Mouse (Mus musculus): Measurements from ENCODE around the gene Fam187a. TPM values are rescaled to one million over a fixed set of nuclear protein-coding genes. Genes with fewer than 3 reads are reported as not detected.
A peak's percentile ranks its signal among the peaks of the same experiment; 100 is the strongest.

Gene Fam187a
- polyA plus RNA-seq, 1 experiment from 2014 or later = not detected

DNA sequence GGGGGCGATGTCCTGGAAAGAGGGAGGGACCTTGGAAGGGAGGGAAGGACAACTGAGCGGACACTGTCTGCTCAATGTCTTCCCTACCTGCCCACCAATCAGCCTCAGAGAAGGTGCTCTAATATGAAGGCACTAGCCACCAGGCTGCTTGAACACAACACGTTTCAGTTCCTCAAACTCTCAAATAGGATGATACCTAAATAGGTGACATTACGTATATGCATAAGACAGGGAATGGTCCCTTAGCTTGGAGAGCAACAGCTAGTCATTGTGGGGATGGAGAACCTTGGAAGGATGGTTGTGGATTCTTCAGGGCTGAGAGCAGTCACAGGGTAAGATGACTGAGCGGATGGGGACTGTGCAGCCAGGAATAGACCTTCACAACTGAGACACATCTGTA, 2.5 kb downstream of the Fam187a start:
- H3K9me3 ChIP-seq (replicated peaks; ENCODE audit: control insufficient read depth, low read length) = no peaks in the 10 kb centered on the region
- no peak overlapping the region for H3K9ac ChIP-seq (ENCODE audit: low read length)
- no peaks in the 10 kb centered on the region; the same call in 1 of the 2 replicates for H3K27me3 ChIP-seq (ENCODE audit: control insufficient read depth, insufficient read depth, low read length)
- H3K4me2 ChIP-seq (ENCODE audit: low read depth, low read length) = no peak overlapping the region
- peaks cover 12% of the 10 kb centered on the region for H3K4me1 ChIP-seq (ENCODE audit: control insufficient read depth, insufficient read depth, low read length)
- no peak overlapping the region for H3K4me3 ChIP-seq (ENCODE audit: low read length)
- H3K27ac ChIP-seq (ENCODE audit: low read length) = no peak overlapping the region
- no peaks in the 10 kb centered on the region for H3K36me3 ChIP-seq (ENCODE audit: control insufficient read depth, insufficient read depth)
- no peak for ATAC-seq (replicated peaks; ENCODE audit: extremely low read depth, insufficient read depth, low FRiP score)
- WGBS = 76% methylated on average over 5 of the region's 5 CpGs

DNA sequence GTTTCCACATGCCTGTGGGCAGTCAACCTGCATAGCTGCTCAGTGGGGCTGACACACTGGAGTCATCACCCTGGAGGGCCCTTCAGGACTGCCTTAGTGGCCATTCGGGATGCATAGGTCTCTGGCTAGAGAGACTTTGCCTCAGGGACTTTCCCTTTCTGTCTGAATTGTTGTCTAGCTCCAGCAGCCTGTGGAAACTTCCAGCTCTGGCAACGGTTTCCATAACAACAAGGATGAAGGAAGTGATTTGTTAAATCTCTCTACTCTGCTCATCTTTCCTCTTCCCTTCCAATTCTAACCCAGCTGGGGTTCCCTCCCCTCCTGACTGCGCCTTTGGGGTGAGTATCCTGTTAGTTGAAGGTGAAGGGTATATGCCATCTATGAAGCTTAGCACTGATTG, 3.2 kb downstream of the Fam187a start:
- H3K27ac ChIP-seq (ENCODE audit: low read length) = no peak overlapping the region
- no peaks in the 10 kb centered on the region for H3K9me3 ChIP-seq (replicated peaks; ENCODE audit: control insufficient read depth, low read length)
- peaks cover 12% of the 10 kb centered on the region for H3K4me1 ChIP-seq (ENCODE audit: control insufficient read depth, insufficient read depth, low read length)
- no peak overlapping the region for H3K9ac ChIP-seq (ENCODE audit: low read length)
- WGBS = 55% methylated on average over 3 of the region's 3 CpGs
- ATAC-seq (replicated peaks; ENCODE audit: extremely low read depth, insufficient read depth, low FRiP score) = no peak
- no peaks in the 10 kb centered on the region for H3K36me3 ChIP-seq (ENCODE audit: control insufficient read depth, insufficient read depth)
- peaks cover under 1% of the 10 kb centered on the region for H3K27me3 ChIP-seq (ENCODE audit: control insufficient read depth, insufficient read depth, low read length)
- H3K4me3 ChIP-seq (ENCODE audit: low read length) = no peak overlapping the region
- no peak overlapping the region for H3K4me2 ChIP-seq (ENCODE audit: low read depth, low read length)

DNA sequence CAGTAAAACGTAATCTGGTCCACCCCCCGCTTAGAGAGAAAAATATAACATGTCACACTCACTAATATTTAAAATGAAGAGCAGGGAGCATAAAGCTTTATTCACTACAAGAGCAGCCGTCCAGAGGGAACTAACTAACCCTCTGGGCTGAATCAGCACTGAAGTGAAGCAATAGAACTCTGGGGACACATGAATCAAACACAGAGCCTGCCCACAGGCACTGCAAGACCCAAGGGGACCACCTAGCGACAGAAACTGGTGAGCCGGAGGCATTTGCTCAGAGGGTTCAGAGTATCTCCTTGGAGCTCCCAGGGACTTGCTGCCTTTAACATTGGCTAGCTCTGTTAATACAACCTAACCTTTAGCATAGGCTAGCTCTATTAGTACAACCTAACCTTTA, 5.1 kb downstream of the Fam187a start:
- no peak for ATAC-seq (replicated peaks; ENCODE audit: extremely low read depth, insufficient read depth, low FRiP score)
- H3K4me2 ChIP-seq (ENCODE audit: low read depth, low read length) = no peak overlapping the region
- H3K4me3 ChIP-seq (ENCODE audit: low read length) = no peak overlapping the region
- peaks cover 5% of the 10 kb centered on the region for H3K4me1 ChIP-seq (ENCODE audit: control insufficient read depth, insufficient read depth, low read length)
- 67% methylated on average over 5 of the region's 5 CpGs for WGBS
- no peak overlapping the region for H3K9ac ChIP-seq (ENCODE audit: low read length)
- H3K27ac ChIP-seq (ENCODE audit: low read length) = no peak overlapping the region
- H3K27me3 ChIP-seq (ENCODE audit: control insufficient read depth, insufficient read depth, low read length) = peaks cover 18% of the 10 kb centered on the region
- no peaks in the 10 kb centered on the region for H3K9me3 ChIP-seq (replicated peaks; ENCODE audit: control insufficient read depth, low read length)
- H3K36me3 ChIP-seq (ENCODE audit: control insufficient read depth, insufficient read depth) = no peaks in the 10 kb centered on the region

- peaks cover 24% of the 10 kb centered on the region for H3K27me3 ChIP-seq (ENCODE audit: control insufficient read depth, insufficient read depth, low read length)
Measured at GRCm38 (mm10) chr11:102893015-102893651, 8.2 kb downstream of the Fam187a start.

GRCm38 (mm10) chr11:102894716-102895115, 9.7 kb downstream of the Fam187a start:
- H3K4me1 ChIP-seq (ENCODE audit: control insufficient read depth, insufficient read depth, low read length) = peaks cover 3% of the 10 kb centered on the region; the same call in 1 of the 2 replicates
- no peak overlapping the region for H3K4me3 ChIP-seq (ENCODE audit: low read length)
- peaks cover 24% of the 10 kb centered on the region for H3K27me3 ChIP-seq (ENCODE audit: control insufficient read depth, insufficient read depth, low read length)
- no peak overlapping the region for H3K27ac ChIP-seq (ENCODE audit: low read length)
- no peak for ATAC-seq (replicated peaks; ENCODE audit: extremely low read depth, insufficient read depth, low FRiP score)
- WGBS = 88% methylated on average over 4 of the region's 4 CpGs
- no peak overlapping the region for H3K4me2 ChIP-seq (ENCODE audit: low read depth, low read length)
- H3K9me3 ChIP-seq (replicated peaks; ENCODE audit: control insufficient read depth, low read length) = no peaks in the 10 kb centered on the region
- H3K36me3 ChIP-seq (ENCODE audit: control insufficient read depth, insufficient read depth) = no peaks in the 10 kb centered on the region
- H3K9ac ChIP-seq (ENCODE audit: low read length) = no peak overlapping the region

More at GRCm38 (mm10) chr11:102893015-102893651, 8.2 kb downstream of the Fam187a start:
- H3K4me2 ChIP-seq (ENCODE audit: low read depth, low read length) = peak overlapping the region; percentile 72
- H3K4me3 ChIP-seq (ENCODE audit: low read length) = peak overlapping the region; percentile 41
- WGBS = 2% methylated on average over 43 of the region's 43 CpGs
- H3K4me1 ChIP-seq (ENCODE audit: control insufficient read depth, insufficient read depth, low read length) = peaks cover 3% of the 10 kb centered on the region; the same call in 1 of the 2 replicates
- H3K27ac ChIP-seq (ENCODE audit: low read length) = no peak overlapping the region
- ATAC-seq (replicated peaks; ENCODE audit: extremely low read depth, insufficient read depth, low FRiP score) = peak; percentile 76
- H3K9me3 ChIP-seq (replicated peaks; ENCODE audit: control insufficient read depth, low read length) = no peaks in the 10 kb centered on the region
- peak overlapping the region; percentile 66 for H3K9ac ChIP-seq (ENCODE audit: low read length)
- H3K36me3 ChIP-seq (ENCODE audit: control insufficient read depth, insufficient read depth) = no peaks in the 10 kb centered on the region

DNA sequence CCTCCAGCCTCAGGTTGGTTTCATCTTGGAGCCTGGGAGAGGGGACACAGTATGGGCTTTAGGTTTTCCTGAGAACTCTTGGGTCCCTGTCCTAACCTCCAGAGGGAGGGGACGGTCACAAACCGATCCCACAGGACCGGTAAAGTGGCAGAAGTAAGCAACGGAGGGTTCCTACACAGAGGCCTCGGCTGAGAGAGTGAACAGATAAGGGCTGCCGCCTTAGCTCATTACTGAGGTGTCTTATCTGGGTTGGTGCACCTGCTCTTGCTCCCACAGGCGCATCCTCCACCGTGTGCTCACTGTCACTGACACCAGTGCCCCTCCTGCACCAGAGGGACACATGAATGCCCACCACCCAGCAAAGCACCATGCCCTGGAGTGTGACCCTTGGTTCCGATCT, 10.8 kb downstream of the Fam187a start:
- Histone ChIP-seq H3K4me3 (ENCODE audit: low read length) (no peak overlapping the region), H3K9me3 (replicated peaks; ENCODE audit: control insufficient read depth, low read length) (no peaks in the 10 kb centered on the region), H3K27ac (ENCODE audit: low read length) (no peak overlapping the region), H3K9ac (ENCODE audit: low read length) (no peak overlapping the region), H3K4me2 (ENCODE audit: low read depth, low read length) (no peak overlapping the region), H3K4me1 (ENCODE audit: control insufficient read depth, insufficient read depth, low read length) (peaks cover 3% of the 10 kb centered on the region; the same call in 1 of the 2 replicates), H3K36me3 (ENCODE audit: control insufficient read depth, insufficient read depth) (no peaks in the 10 kb centered on the region), H3K27me3 (ENCODE audit: control insufficient read depth, insufficient read depth, low read length) (peaks cover 24% of the 10 kb centered on the region)
- ATAC-seq (replicated peaks; ENCODE audit: extremely low read depth, insufficient read depth, low FRiP score) = no peak
- WGBS = 49% methylated on average over 9 of the region's 9 CpGs

- Histone ChIP-seq H3K36me3 (ENCODE audit: control insufficient read depth, insufficient read depth) (no peaks in the 10 kb centered on the region), H3K27me3 (ENCODE audit: control insufficient read depth, insufficient read depth, low read length) (peaks cover 24% of the 10 kb centered on the region), H3K9ac (ENCODE audit: low read length) (no peak overlapping the region), H3K4me3 (ENCODE audit: low read length) (no peak overlapping the region), H3K4me2 (ENCODE audit: low read depth, low read length) (no peak overlapping the region), H3K9me3 (replicated peaks; ENCODE audit: control insufficient read depth, low read length) (no peaks in the 10 kb centered on the region), H3K27ac (ENCODE audit: low read length) (no peak overlapping the region), H3K4me1 (ENCODE audit: control insufficient read depth, insufficient read depth, low read length) (peaks cover 3% of the 10 kb centered on the region; the same call in 1 of the 2 replicates)
- no peak for ATAC-seq (replicated peaks; ENCODE audit: extremely low read depth, insufficient read depth, low FRiP score)
- WGBS = 69% methylated on average over 20 of the region's 20 CpGs
Measured at GRCm38 (mm10) chr11:102896641-102897040, 11.7 kb downstream of the Fam187a start.

- H3K27me3 ChIP-seq (ENCODE audit: control insufficient read depth, insufficient read depth, low read length) = peaks cover 21% of the 10 kb centered on the region
Measured at GRCm38 (mm10) chr11:102898408-102898807, 13.4 kb downstream of the Fam187a start.

DNA sequence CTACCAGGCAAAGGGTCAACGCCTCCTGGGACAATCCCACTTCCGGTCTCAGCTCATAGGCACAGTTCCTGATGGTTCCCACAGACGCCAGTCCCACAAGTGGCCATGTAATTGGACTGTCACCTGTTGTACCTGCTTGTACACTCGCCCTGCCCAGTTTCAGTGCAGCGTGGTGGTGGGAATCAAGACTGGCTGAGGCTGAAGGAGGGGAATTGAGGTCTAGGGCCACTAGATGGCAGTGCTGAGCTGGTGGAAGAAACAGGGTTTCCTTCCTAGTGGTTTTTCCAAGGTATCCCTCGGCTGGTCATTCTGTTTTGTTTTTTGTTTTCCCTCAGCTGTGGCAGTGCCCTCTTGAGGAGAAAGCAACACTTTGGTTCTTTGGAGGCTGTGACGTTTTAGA, 15.8 kb downstream of the Fam187a start, which contains the start of gene Gfap:
Gene Gfap (minus strand): TSS at position 150 of the 400 bp plus-strand sequence.
- Histone ChIP-seq H3K27ac (ENCODE audit: low read length) (no peak within 1 kb of the TSS), H3K36me3 (ENCODE audit: control insufficient read depth, insufficient read depth) (peaks cover 3% of the 10 kb centered on the region; the same call in 1 of the 2 replicates), H3K4me2 (ENCODE audit: low read depth, low read length) (peak within 1 kb of the TSS; percentile 35), H3K9me3 (replicated peaks; ENCODE audit: control insufficient read depth, low read length) (no peaks in the 10 kb centered on the region), H3K9ac (ENCODE audit: low read length) (no peak within 1 kb of the TSS), H3K4me1 (ENCODE audit: control insufficient read depth, insufficient read depth, low read length) (no peaks in the 10 kb centered on the region), H3K27me3 (ENCODE audit: control insufficient read depth, insufficient read depth, low read length) (no peaks in the 10 kb centered on the region; the same call in 1 of the 2 replicates), H3K4me3 (ENCODE audit: low read length) (no peak within 1 kb of the TSS; the same call in 1 of the 2 replicates)
- 10% methylated on average over 7 of the region's 7 CpGs for WGBS
- ATAC-seq (replicated peaks; ENCODE audit: extremely low read depth, insufficient read depth, low FRiP score) = peak; percentile 41; the same call in 1 of the 2 replicates

More at GRCm38 (mm10) chr11:102898408-102898807, 13.4 kb downstream of the Fam187a start:
- 75% methylated on average over 9 of the region's 9 CpGs for WGBS
- no peak for ATAC-seq (replicated peaks; ENCODE audit: extremely low read depth, insufficient read depth, low FRiP score)
- no peak overlapping the region for H3K27ac ChIP-seq (ENCODE audit: low read length)
- peaks cover under 1% of the 10 kb centered on the region; the same call in 1 of the 2 replicates for H3K4me1 ChIP-seq (ENCODE audit: control insufficient read depth, insufficient read depth, low read length)
- no peak overlapping the region for H3K9ac ChIP-seq (ENCODE audit: low read length)
- H3K9me3 ChIP-seq (replicated peaks; ENCODE audit: control insufficient read depth, low read length) = no peaks in the 10 kb centered on the region
- H3K36me3 ChIP-seq (ENCODE audit: control insufficient read depth, insufficient read depth) = no peaks in the 10 kb centered on the region
- no peak overlapping the region for H3K4me3 ChIP-seq (ENCODE audit: low read length)
- no peak overlapping the region for H3K4me2 ChIP-seq (ENCODE audit: low read depth, low read length)
